Mouse (Mus musculus): ENCODE results near the gene A230050P20Rik. TPM values are rescaled to one million over a fixed set of nuclear protein-coding genes. Genes with fewer than 3 reads are reported as not detected.
A peak's percentile ranks its signal among the peaks of the same experiment; 100 is the strongest.

A230050P20Rik gene
- polyA plus RNA-seq, 1 experiment from 2014 or later, result 2.3 TPM

GRCm38 (mm10) chr9:20850179-20850578 is 18.3 kb upstream of the A230050P20Rik start:
- no peak for ATAC-seq (ENCODE audit: low FRiP score)
- H3K9me3 ChIP-seq, result no peaks in the 10 kb centered on the region
- H3K36me3 ChIP-seq, result no peaks in the 10 kb centered on the region
- no peak overlapping the region for H3K4me3 ChIP-seq
- no peak overlapping the region for H3K27ac ChIP-seq
- H3K4me1 ChIP-seq (replicated peaks), result no peaks in the 10 kb centered on the region
- peaks cover 22% of the 10 kb centered on the region for H3K27me3 ChIP-seq
- no peak overlapping the region for H3K9ac ChIP-seq
- 92% methylated on average over 2 of the region's 2 CpGs for WGBS
- H3K4me2 ChIP-seq, result no peak overlapping the region

GRCm38 (mm10) chr9:20857131-20857530 is 11.3 kb upstream of the A230050P20Rik start:
- Histone ChIP-seq H3K4me3 (no peak overlapping the region), H3K9ac (no peak overlapping the region), H3K4me1 (replicated peaks) (no peaks in the 10 kb centered on the region), H3K4me2 (no peak overlapping the region), H3K27ac (no peak overlapping the region), H3K36me3 (no peaks in the 10 kb centered on the region), H3K9me3 (no peaks in the 10 kb centered on the region), H3K27me3 (peaks cover 35% of the 10 kb centered on the region)
- 14% methylated on average over 6 of the region's 6 CpGs for WGBS
- ATAC-seq (ENCODE audit: low FRiP score), result no peak

DNA sequence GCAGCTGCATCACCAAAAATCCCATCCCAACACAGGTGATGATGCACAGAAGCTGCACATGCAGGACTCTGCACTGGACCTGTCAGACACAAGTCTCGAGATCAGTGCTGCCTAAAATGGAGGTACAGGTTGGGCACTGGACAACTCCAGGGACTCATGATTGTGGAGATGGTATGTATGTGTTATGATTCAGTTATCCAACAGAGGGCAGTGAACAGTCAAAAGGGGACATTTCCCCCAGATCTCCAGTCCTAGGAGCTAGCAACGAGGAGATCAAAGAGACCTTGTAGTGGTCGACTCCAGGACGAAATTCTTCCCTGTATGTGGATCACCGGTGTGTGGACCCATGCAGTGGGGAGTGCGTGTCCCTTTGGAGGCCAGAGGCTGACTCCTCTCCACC is 8.5 kb upstream of the A230050P20Rik start:
- Histone ChIP-seq H3K9me3 (no peaks in the 10 kb centered on the region), H3K27ac (no peak overlapping the region), H3K36me3 (no peaks in the 10 kb centered on the region), H3K4me1 (replicated peaks) (no peaks in the 10 kb centered on the region), H3K4me3 (no peak overlapping the region), H3K27me3 (peaks cover 16% of the 10 kb centered on the region; the same call in 1 of the 2 replicates), H3K4me2 (no peak overlapping the region), H3K9ac (no peak overlapping the region)
- no peak for ATAC-seq (ENCODE audit: low FRiP score)
- 58% methylated on average over 6 of the region's 6 CpGs for WGBS

GRCm38 (mm10) chr9:20861821-20862220 is 6.6 kb upstream of the A230050P20Rik start:
- Histone ChIP-seq H3K9me3 (no peaks in the 10 kb centered on the region), H3K4me3 (no peak overlapping the region), H3K4me2 (no peak overlapping the region), H3K36me3 (no peaks in the 10 kb centered on the region), H3K27me3 (peaks cover 15% of the 10 kb centered on the region), H3K9ac (no peak overlapping the region), H3K4me1 (replicated peaks) (no peaks in the 10 kb centered on the region), H3K27ac (no peak overlapping the region)
- no peak for ATAC-seq (ENCODE audit: low FRiP score)
- WGBS, result 8% methylated on average over 4 of the region's 4 CpGs

GRCm38 (mm10) chr9:20862225-20862624 is 6.2 kb upstream of the A230050P20Rik start:
- no peaks in the 10 kb centered on the region for H3K4me1 ChIP-seq (replicated peaks)
- no peak overlapping the region for H3K27ac ChIP-seq
- H3K27me3 ChIP-seq, result peaks cover 15% of the 10 kb centered on the region
- H3K9ac ChIP-seq, result no peak overlapping the region
- H3K36me3 ChIP-seq, result no peaks in the 10 kb centered on the region
- 67% methylated on average over 4 of the region's 4 CpGs for WGBS
- no peaks in the 10 kb centered on the region for H3K9me3 ChIP-seq
- no peak for ATAC-seq (ENCODE audit: low FRiP score)
- H3K4me2 ChIP-seq, result no peak overlapping the region
- no peak overlapping the region for H3K4me3 ChIP-seq

DNA sequence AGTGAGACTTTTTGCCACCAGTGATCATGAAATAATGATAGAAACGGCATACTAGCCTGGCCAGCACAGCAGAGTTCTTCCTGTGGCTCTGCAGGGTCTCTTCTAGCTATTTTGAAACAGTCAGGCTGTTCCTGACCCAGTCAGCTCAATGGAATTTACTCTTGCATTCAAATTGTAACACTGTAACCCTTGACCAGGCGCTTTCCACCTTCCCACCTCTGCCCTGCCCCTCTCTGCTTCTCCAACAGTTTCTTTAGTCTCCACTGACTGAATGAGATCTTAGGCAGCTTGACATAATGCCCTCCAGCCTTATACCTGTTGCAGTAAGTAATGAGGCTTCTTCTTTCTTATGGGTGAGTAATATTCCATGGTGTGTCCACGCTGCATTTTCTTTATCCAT is 1.6 kb upstream of the A230050P20Rik start:
- Histone ChIP-seq H3K9me3 (no peaks in the 10 kb centered on the region), H3K27me3 (peaks cover 51% of the 10 kb centered on the region)

GRCm38 (mm10) chr9:20869246-20869645 is 804 bp downstream of the A230050P20Rik start:
- H3K4me3 ChIP-seq, result peak overlapping the region; percentile 30; the same call in 1 of the 2 replicates
- peaks cover 58% of the 10 kb centered on the region for H3K27me3 ChIP-seq

More for the DNA sequence above, 1.6 kb upstream of the A230050P20Rik start:
- Histone ChIP-seq H3K4me1 (replicated peaks) (peaks cover 6% of the 10 kb centered on the region), H3K9ac (no peak overlapping the region), H3K4me3 (no peak overlapping the region), H3K4me2 (no peak overlapping the region), H3K36me3 (no peaks in the 10 kb centered on the region), H3K27ac (no peak overlapping the region)
- no peak for ATAC-seq (ENCODE audit: low FRiP score)
- WGBS, result 58% methylated on average over 3 of the region's 3 CpGs

GRCm38 (mm10) chr9:20870211-20871173 is 2.0 kb downstream of the A230050P20Rik start:
- Histone ChIP-seq H3K4me1 (replicated peaks) (peaks cover 6% of the 10 kb centered on the region), H3K4me3 (no peak overlapping the region), H3K4me2 (no peak overlapping the region), H3K36me3 (no peaks in the 10 kb centered on the region), H3K9ac (no peak overlapping the region), H3K27ac (no peak overlapping the region), H3K27me3 (peaks cover 61% of the 10 kb centered on the region), H3K9me3 (no peaks in the 10 kb centered on the region)
- ATAC-seq (ENCODE audit: low FRiP score), result no peak
- WGBS, result 79% methylated on average over 12 of the region's 12 CpGs

More at GRCm38 (mm10) chr9:20869246-20869645, 804 bp downstream of the A230050P20Rik start:
- H3K9ac ChIP-seq, result no peak overlapping the region; the same call in 1 of the 2 replicates
- ATAC-seq (ENCODE audit: low FRiP score), result no peak
- no peak overlapping the region for H3K27ac ChIP-seq
- no peaks in the 10 kb centered on the region for H3K36me3 ChIP-seq
- WGBS, result 5% methylated on average over 19 of the region's 19 CpGs
- H3K4me1 ChIP-seq (replicated peaks), result peaks cover 6% of the 10 kb centered on the region
- peak overlapping the region; percentile 47 for H3K4me2 ChIP-seq
- H3K9me3 ChIP-seq, result no peaks in the 10 kb centered on the region

GRCm38 (mm10) chr9:20872991-20873390 is 4.5 kb downstream of the A230050P20Rik start:
- no peak overlapping the region for H3K27ac ChIP-seq
- ATAC-seq (ENCODE audit: low FRiP score), result no peak
- WGBS, result 90% methylated on average over 10 of the region's 10 CpGs

GRCm38 (mm10) chr9:20873521-20873920 is 5.1 kb downstream of the A230050P20Rik start:
- no peak for ATAC-seq (ENCODE audit: low FRiP score)
- H3K4me1 ChIP-seq (replicated peaks), result peaks cover 12% of the 10 kb centered on the region
- H3K27me3 ChIP-seq, result peaks cover 43% of the 10 kb centered on the region
- no peak overlapping the region for H3K9ac ChIP-seq
- H3K4me3 ChIP-seq, result no peak overlapping the region
- no peak overlapping the region for H3K4me2 ChIP-seq
- H3K27ac ChIP-seq, result no peak overlapping the region
- H3K9me3 ChIP-seq, result no peaks in the 10 kb centered on the region
- whole genome bisulfite sequencing, result 87% methylated on average over 12 of the region's 12 CpGs
- H3K36me3 ChIP-seq, result no peaks in the 10 kb centered on the region

More at GRCm38 (mm10) chr9:20872991-20873390, 4.5 kb downstream of the A230050P20Rik start:
- Histone ChIP-seq H3K4me3 (no peak overlapping the region), H3K36me3 (no peaks in the 10 kb centered on the region), H3K4me2 (no peak overlapping the region), H3K27me3 (peaks cover 47% of the 10 kb centered on the region), H3K9ac (no peak overlapping the region), H3K4me1 (replicated peaks) (peaks cover 14% of the 10 kb centered on the region), H3K9me3 (no peaks in the 10 kb centered on the region)

GRCm38 (mm10) chr9:20875021-20875790 is 6.8 kb downstream of the A230050P20Rik start:
- 68% methylated on average over 23 of the region's 23 CpGs for WGBS
- Histone ChIP-seq H3K9ac (peak overlapping the region; percentile 55), H3K4me1 (replicated peaks) (peaks cover 13% of the 10 kb centered on the region; the same call in 1 of the 2 replicates), H3K36me3 (no peaks in the 10 kb centered on the region), H3K4me3 (no peak overlapping the region), H3K27me3 (peaks cover 26% of the 10 kb centered on the region), H3K4me2 (no peak overlapping the region), H3K27ac (no peak overlapping the region), H3K9me3 (no peaks in the 10 kb centered on the region)
- ATAC-seq (ENCODE audit: low FRiP score), result no peak

Measured in hindbrain, embryonic 13.5 days (tissue).